Mouse (Mus musculus) CH12F3 (cell line): ENCODE data around the gene Maml3.

Source experiments
- in situ Hi-C: fragments of 300-500 bp; cut with MboI; formaldehyde crosslinking; loops from 2 replicates; pipeline ENCODE4 v1.14.3; 2020; ENCODE audit warnings: low sequenced_read_pairs

Maml3 gene

DNA sequence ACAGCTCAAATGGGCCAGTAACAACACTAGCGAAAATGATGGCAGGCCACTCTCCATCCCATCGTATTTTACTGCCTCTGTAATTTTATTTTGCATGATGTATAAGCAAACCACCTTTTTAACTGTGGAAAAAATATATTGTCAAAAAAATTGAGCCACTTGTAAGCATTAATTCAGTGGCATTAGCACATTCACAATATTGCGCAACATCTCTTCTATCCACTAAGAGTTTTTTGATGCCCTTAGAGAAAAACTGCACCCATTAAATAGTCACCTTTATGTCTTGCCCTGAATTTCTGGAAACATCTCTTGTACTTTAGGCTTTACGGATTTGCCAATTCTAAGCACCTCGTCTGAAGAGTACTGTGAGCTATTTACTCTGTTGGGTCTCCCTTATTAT is 347.8 kb downstream of the Maml3 start:
- in situ Hi-C loops = no loop called here

DNA sequence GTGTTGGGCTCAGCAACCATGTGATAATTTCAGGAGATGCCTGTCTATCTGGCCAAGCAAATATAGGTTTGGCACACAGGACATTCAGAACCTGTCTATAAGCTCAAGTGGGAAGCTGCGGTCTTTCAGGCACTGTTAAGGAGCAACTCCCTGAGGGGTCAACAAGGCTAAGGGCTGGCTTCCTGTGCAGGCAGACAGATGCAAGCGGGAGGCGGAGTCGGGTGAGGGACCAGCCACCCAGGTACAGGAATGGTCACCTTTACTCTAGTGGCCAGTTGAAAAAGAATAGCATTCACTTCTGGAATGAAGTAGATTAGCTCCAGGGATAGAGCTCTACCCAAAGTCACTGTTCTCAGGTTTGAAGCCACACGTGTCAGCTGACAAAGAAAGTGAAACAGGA is 348.6 kb downstream of the Maml3 start:
- in situ Hi-C loops = no loop called here

- in situ Hi-C loops = no loop called here
These were observed 351.6 kb downstream of the Maml3 start for GRCm38 (mm10) chr3:51753262-51753661.

DNA sequence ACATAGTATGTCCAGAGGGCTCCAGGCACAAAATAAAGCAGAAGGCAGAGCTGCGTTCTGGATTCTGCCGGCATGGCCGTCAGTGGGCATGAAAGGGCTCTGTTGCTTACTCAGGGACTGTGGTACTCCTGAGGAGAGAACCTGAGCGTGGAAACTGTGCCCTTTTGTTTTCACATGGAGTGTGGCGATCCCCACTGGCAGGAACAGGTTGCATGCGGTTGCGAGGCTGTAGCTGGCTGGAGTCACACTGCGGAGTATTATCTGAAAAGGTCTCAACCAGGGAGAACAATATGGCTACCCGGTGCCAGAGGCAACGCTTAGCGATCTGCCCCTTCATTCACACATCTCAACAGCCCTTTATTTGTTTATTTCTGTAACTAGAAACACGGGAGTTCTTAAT is 353.4 kb downstream of the Maml3 start:
- in situ Hi-C loops = no loop called here

- in situ Hi-C loops = no loop called here
These were observed 354.9 kb downstream of the Maml3 start for GRCm38 (mm10) chr3:51749812-51750481.

- in situ Hi-C loops = no loop called here
These were observed 355.5 kb downstream of the Maml3 start for GRCm38 (mm10) chr3:51749421-51749811.

DNA sequence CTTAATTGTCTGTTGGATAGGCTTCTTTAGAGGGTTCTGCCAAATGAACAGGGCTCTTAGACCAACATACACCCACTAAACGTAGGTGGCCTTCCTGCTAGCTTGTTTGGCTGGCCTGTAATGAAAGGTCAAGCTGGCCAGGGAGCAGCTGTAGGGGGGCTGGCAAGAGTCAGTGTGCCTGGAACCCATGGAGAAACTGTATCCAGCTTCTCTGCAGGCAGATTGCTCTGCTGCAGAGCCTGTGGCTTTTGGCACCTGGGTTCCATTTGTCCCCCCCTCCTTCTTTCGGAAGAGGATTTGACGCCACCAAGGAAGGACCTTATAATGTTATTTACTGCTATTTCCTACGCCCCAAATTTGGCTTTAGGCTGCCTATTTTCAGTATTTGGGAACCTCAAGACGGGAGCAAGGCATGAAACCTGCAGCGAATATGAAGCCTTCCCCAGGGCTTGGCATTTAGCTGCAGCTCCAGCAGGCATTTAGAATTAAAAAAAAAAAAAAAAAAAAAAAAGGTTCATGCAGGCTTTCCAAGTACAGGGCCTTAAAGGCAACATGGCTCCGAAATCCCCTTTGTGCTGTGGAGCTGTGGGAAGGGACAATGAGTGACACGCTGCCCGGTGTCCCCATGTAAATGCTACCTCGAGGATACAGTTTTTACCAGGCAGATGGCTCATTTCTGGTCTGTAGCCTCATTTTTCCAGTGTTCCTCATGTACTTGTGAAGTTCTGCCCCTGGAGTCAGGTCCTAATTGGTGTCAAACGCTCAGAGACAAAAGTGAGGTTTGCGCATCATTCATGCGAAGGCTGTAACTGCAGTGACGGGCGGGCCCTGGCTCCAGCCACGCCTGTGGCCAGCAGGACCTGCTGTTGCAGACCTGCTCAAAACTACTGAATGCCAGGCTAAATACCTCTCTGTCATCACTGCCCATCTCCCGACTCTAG is 356.2 kb downstream of the Maml3 start:
- in situ Hi-C loops = no loop called here

- in situ Hi-C loops = no loop called here
These were observed 358.1 kb downstream of the Maml3 start for GRCm38 (mm10) chr3:51746816-51747215.

DNA sequence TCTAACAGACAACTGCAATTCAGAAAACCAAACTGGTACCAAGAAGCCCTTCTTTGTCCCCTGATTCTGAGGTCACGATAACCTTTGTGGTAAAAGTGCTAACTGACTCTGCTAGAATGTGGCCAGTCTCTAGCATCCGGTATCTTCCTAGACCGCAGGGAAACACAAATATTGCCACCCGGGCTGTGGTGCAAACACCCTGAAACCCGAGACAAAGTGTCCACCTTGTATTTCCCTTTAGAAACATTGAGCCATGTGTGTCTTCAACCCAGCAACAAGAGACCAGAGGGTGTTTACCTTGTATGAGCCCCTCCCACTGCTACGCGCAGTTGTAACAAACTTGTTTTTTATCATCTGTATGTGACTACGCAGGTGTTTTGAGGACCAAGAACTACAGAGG is 359.7 kb downstream of the Maml3 start:
- in situ Hi-C loops = no loop called here

GRCm38 (mm10) chr3:51744339-51744759 is 360.5 kb downstream of the Maml3 start:
- in situ Hi-C loops = no loop called here

- in situ Hi-C loops = no loop called here
These were observed 362.5 kb downstream of the Maml3 start for GRCm38 (mm10) chr3:51742405-51742804.

DNA sequence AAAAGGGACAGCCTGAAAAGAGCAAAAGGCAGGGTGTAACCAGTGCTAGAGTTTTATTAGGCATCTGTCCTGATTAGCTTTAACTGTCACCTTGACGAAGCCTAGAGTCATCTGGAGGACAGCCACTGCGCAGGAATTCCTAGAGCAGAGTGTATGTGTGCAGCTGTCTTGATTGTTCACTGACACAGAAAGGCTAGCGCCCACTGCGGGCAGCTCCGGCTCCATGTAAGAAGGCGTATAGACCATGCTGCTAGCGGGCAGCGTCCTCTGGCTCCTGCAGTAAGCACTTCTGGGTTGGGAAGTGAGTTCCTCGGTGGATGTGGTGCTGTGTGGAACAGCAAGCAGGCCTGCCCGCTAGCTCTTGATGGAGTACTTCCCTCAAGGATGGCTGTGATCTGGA is 363.1 kb downstream of the Maml3 start:
- in situ Hi-C loops = no loop called here

- in situ Hi-C loops = no loop called here
These were observed 365.1 kb downstream of the Maml3 start for GRCm38 (mm10) chr3:51739835-51740112.

- in situ Hi-C loops = no loop called here
These were observed 365.6 kb downstream of the Maml3 start for GRCm38 (mm10) chr3:51739049-51739834.

- in situ Hi-C loops = no loop called here
These were observed 371.2 kb downstream of the Maml3 start for GRCm38 (mm10) chr3:51733685-51734084.

DNA sequence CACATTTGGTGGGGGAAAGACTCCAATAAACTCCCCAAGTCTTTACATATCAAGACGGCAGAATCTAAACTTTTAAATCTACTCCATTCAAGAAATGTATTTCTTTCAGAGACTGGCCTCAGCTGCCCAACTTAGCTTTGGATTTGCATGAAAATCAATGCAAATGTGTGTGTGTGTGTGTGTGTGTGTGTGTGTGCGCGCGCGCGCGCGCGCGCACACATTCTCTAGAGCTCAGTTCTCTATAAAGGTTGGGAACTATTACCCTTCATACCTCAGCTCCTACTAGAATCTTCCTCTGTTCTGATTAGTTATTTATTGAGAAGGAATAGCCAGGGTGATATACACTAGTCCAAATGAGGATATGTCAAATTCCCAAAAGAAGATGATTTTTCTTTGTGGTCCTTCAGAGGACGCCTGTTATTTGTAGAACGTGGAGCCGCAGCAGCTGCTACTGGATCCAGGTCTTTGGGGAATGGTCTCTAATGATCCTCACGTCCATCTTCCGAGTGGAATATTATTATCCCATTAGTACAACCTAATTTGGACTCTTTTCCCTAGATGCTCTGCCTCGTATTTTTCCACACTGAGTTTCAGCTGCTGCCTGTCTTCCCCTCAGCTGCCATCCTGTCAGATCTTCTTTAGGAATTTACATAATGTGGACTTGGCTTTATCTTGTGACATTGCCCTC is 372.8 kb downstream of the Maml3 start:
- in situ Hi-C loops = no loop called here

GRCm38 (mm10) chr3:51730662-51731061 is 374.2 kb downstream of the Maml3 start:
- in situ Hi-C loops = no loop called here

GRCm38 (mm10) chr3:51729109-51729918 is 375.6 kb downstream of the Maml3 start:
- in situ Hi-C loops = no loop called here

- in situ Hi-C loops = no loop called here
These were observed 376.4 kb downstream of the Maml3 start for GRCm38 (mm10) chr3:51728456-51728855.

GRCm38 (mm10) chr3:51727968-51728367 is 376.9 kb downstream of the Maml3 start:
- in situ Hi-C loops = no loop called here
